Mouse (Mus musculus) heart, postnatal 36 days (tissue): ENCODE results near the gene Gpr39. TPM values are rescaled to one million over a fixed set of nuclear protein-coding genes. Genes with fewer than 3 reads are reported as not detected.
A peak's percentile ranks its signal among the peaks of the same experiment; 100 is the strongest.
"Not testable (repeated sequence)": the region's sequence is repeated elsewhere in the genome, so short reads cannot be mapped to it uniquely, and the experiment has no call there.

ENCODE experiments used
- DNase-seq, 2 experiments: peaks; one replicate each; pipeline ENCODE4 v3.0.0; 2021 to 2022
- intact Hi-C: fragments of 180-260 bp; cut with DNase I; formaldehyde crosslinking; loops from one replicate; pipeline ENCODE4 v1.15.1; 2025
- total RNA-seq, 2 experiments: library from RNA; stranded (reverse); gene quantifications; 2 replicates each; pipeline ENCODE4 v1.2.3; 2021

Gene Gpr39
- under 1 TPM; 0.41 to 0.69 TPM for total RNA-seq

GRCm38 (mm10) chr1:125676790-125677273 is at the start of gene Gpr39:
Gpr39 (plus strand) TSS chr1:125676995.
- peak in 1 of 2 experiments; percentile 43 for DNase-seq
- intact Hi-C loops: no loop called here

- intact Hi-C loops: no loop called here
- DNase-seq: peak; percentile 33 to 35
Observed at GRCm38 (mm10) chr1:125639501-125640253, 37.1 kb upstream of the Gpr39 start.

- intact Hi-C loops: no loop called here
- no peak for DNase-seq
Observed at GRCm38 (mm10) chr1:125643643-125644042, 33.2 kb upstream of the Gpr39 start.

- DNase-seq, intact Hi-C loops: not testable (repeated sequence)
Observed at GRCm38 (mm10) chr1:125646816-125647215, 30.0 kb upstream of the Gpr39 start.

GRCm38 (mm10) chr1:125648011-125648410 is 28.8 kb upstream of the Gpr39 start:
- DNase-seq: no peak
- intact Hi-C loops: no loop called here

GRCm38 (mm10) chr1:125649056-125649455 is 27.7 kb upstream of the Gpr39 start:
- DNase-seq: no peak
- intact Hi-C loops: no loop called here

- intact Hi-C loops: no loop called here
- no peak for DNase-seq
Observed at GRCm38 (mm10) chr1:125652836-125653594, 23.8 kb upstream of the Gpr39 start.

GRCm38 (mm10) chr1:125657416-125657815 is 19.4 kb upstream of the Gpr39 start:
- intact Hi-C loops: no loop called here

GRCm38 (mm10) chr1:125660151-125660550 is 16.6 kb upstream of the Gpr39 start:
- DNase-seq: no peak
- intact Hi-C loops: loop anchor here (10.0 kb wide), 1 partner anchor 135 kb away; no protein-coding TSS in a partner anchor

More at GRCm38 (mm10) chr1:125657416-125657815, 19.4 kb upstream of the Gpr39 start:
- DNase-seq: no peak

- intact Hi-C loops: loop anchor here (10.0 kb wide), 1 partner anchor 136 kb away; no protein-coding TSS in a partner anchor
Observed at GRCm38 (mm10) chr1:125660901-125661300, 15.9 kb upstream of the Gpr39 start.

GRCm38 (mm10) chr1:125662058-125662457 is 14.7 kb upstream of the Gpr39 start:
- intact Hi-C loops: loop anchor here (10.0 kb wide), 1 partner anchor 137 kb away; no protein-coding TSS in a partner anchor
- DNase-seq: no peak

More at GRCm38 (mm10) chr1:125660901-125661300, 15.9 kb upstream of the Gpr39 start:
- no peak for DNase-seq

GRCm38 (mm10) chr1:125662660-125663059 is 14.1 kb upstream of the Gpr39 start:
- no peak for DNase-seq
- intact Hi-C loops: loop anchor here (10.0 kb wide), 1 partner anchor 138 kb away; no protein-coding TSS in a partner anchor

GRCm38 (mm10) chr1:125663104-125663503 is 13.7 kb upstream of the Gpr39 start:
- intact Hi-C loops: loop anchor here (10.0 kb wide), 1 partner anchor 138 kb away; no protein-coding TSS in a partner anchor
- DNase-seq: peak; percentile 72 to 73

GRCm38 (mm10) chr1:125665127-125665637 is 11.6 kb upstream of the Gpr39 start:
- no peak for DNase-seq
- intact Hi-C loops: loop anchor here (10.0 kb wide), 1 partner anchor 140 kb away; no protein-coding TSS in a partner anchor

GRCm38 (mm10) chr1:125669035-125669434 is 7.8 kb upstream of the Gpr39 start:
- intact Hi-C loops: loop anchor here (2.0 to 10.0 kb wide), 2 partner anchors 62 to 144 kb away; no protein-coding TSS in a partner anchor
- DNase-seq: no peak

GRCm38 (mm10) chr1:125675186-125675585 is 1.6 kb upstream of the Gpr39 start:
- no peak for DNase-seq
- intact Hi-C loops: no loop called here

GRCm38 (mm10) chr1:125677286-125677685 is 491 bp downstream of the Gpr39 start:
- intact Hi-C loops: no loop called here
- DNase-seq: peak in 1 of 2 experiments; percentile 15

GRCm38 (mm10) chr1:125679522-125680077 is 2.8 kb downstream of the Gpr39 start:
- peak; percentile 12 to 15 for DNase-seq
- intact Hi-C loops: no loop called here

GRCm38 (mm10) chr1:125684423-125684822 is 7.6 kb downstream of the Gpr39 start:
- intact Hi-C loops: no loop called here
- DNase-seq: no peak

- intact Hi-C loops: no loop called here
- DNase-seq: no peak
Observed at GRCm38 (mm10) chr1:125685304-125685703, 8.5 kb downstream of the Gpr39 start.
